9 mouse cellular contexts compared by ENCODE assay signal in the genomic region with DNA sequence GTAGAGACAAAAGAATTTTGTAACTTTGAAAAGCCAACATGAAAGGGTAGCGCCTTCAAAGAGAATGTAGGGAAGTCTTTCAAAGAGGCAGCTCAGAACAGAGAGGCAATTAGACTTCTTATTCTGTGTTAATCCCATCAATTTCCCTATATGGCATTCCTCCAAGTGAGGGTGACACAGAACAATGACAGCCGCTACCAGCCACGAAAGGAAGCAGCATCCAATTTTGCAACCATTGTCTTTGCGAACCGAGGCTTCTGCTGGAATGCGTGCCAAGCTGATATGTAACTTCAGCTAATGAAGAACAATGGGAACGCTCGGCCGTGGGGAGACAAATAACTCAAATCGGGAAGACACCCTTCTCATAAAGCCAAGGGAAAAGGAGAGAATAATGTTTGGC.
A peak's percentile ranks its signal among the peaks of the same experiment; 100 is the strongest.
DNase-seq lines count a peak whose midpoint lies in the region; ATAC-seq and TF ChIP-seq lines count a peak whose summit lies in the region.
"Had no signal": no experiment of that assay in that cellular context is flagged by ENCODE, and none has a peak within 500 bp of the region (broad histone marks: within the 10 kb centered on the region; RNA-seq: fewer than 3 reads in every experiment).

No protein-coding gene starts in this region.

- peak; percentile 5 for DNase-seq in heart, adult 8-10 months (ENCODE audit: low spot score)
- no peak for DNase-seq in heart, adult 11 months
- peak; percentile 29 for DNase-seq in cerebellum, adult 8-10 months
- peak; percentile 42 for DNase-seq in lung, postnatal 36 days
- no peak for DNase-seq in ovary, postnatal 14 days (ENCODE audit: low spot score)
- DNase-seq in liver, postnatal 0 days, result no peak

- no peak for TF ChIP-seq EP300 in liver, postnatal 0 days (IDR thresholded peaks at IDR 0.05; ENCODE audit: low read depth)

- WGBS in hindbrain, embryonic 12.5 days, result 22% methylated on average over 10 of the region's 10 CpGs
- WGBS in liver, postnatal 0 days (ENCODE audit: insufficient replicate concordance), result 36% methylated on average over 10 of the region's 10 CpGs

- H3K36me3 ChIP-seq in hindbrain, embryonic 12.5 days, result no peaks in the 10 kb centered on the region
- H3K36me3 ChIP-seq in liver, postnatal 0 days (replicated peaks; ENCODE audit: insufficient read depth, low read length), result no peaks in the 10 kb centered on the region
- H3K36me3 ChIP-seq: limb, embryonic 12.5 days had no signal

- H3K4me3 ChIP-seq in hindbrain, embryonic 12.5 days, result no peak overlapping the region
- no peak overlapping the region for H3K4me3 ChIP-seq in liver, postnatal 0 days (ENCODE audit: low read depth, low read length)
- H3K4me3 ChIP-seq: limb, embryonic 12.5 days had no signal

- H3K27me3 ChIP-seq in hindbrain, embryonic 12.5 days, result no peaks in the 10 kb centered on the region
- no peaks in the 10 kb centered on the region for H3K27me3 ChIP-seq in liver, postnatal 0 days (ENCODE audit: insufficient read depth, low read length)
- H3K27me3 ChIP-seq: limb, embryonic 12.5 days had no signal

- peaks cover 23% of the 10 kb centered on the region for H3K4me1 ChIP-seq in hindbrain, embryonic 12.5 days
- no peaks in the 10 kb centered on the region for H3K4me1 ChIP-seq in liver, postnatal 0 days (ENCODE audit: insufficient read depth)

- H3K27ac ChIP-seq in hindbrain, embryonic 12.5 days, result 0 out of 2 replicates have a peak overlapping the region, but pooled peaks have one; percentile 30
- H3K27ac ChIP-seq in liver, postnatal 0 days (ENCODE audit: low read depth), result no peak overlapping the region
- H3K27ac ChIP-seq: limb, embryonic 12.5 days had no signal

- ATAC-seq in hindbrain, embryonic 12.5 days (ENCODE audit: low FRiP score), result no peak
- no peak for ATAC-seq in granulocyte monocyte progenitor cell, adult 5-6 weeks (replicated peaks; ENCODE audit: poor library complexity, severe bottlenecking)
- ATAC-seq in liver, postnatal 0 days, result no peak

- H3K9me3 ChIP-seq in hindbrain, embryonic 12.5 days (replicated peaks), result no peaks in the 10 kb centered on the region
- H3K9me3 ChIP-seq in liver, postnatal 0 days (ENCODE audit: low read length), result no peaks in the 10 kb centered on the region
- H3K9me3 ChIP-seq: limb, embryonic 12.5 days had no signal

- 0 out of 2 replicates have a peak overlapping the region, but pooled peaks have one; percentile 1 for H3K4me2 ChIP-seq in hindbrain, embryonic 12.5 days (replicated peaks)
- H3K4me2 ChIP-seq in liver, postnatal 0 days (ENCODE audit: low read depth, low read length), result no peak overlapping the region
- H3K4me2 ChIP-seq: limb, embryonic 12.5 days had no signal

- H3K9ac ChIP-seq in hindbrain, embryonic 12.5 days, result no peak overlapping the region
- H3K9ac ChIP-seq in liver, postnatal 0 days (replicated peaks), result no peak overlapping the region
- H3K9ac ChIP-seq: limb, embryonic 12.5 days had no signal

- no peak for TF ChIP-seq CTCF in liver, postnatal 0 days (IDR thresholded peaks at IDR 0.05; ENCODE audit: low read depth)

Comparison
In these comparisons a context has a peak if more than half of its experiments do, and no peak if none do; other contexts are left out.
1. DNase-seq: peak in heart, adult 8-10 months (single experiment), cerebellum, adult 8-10 months (single experiment) and lung, postnatal 36 days (single experiment); none in heart, adult 11 months (single experiment), ovary, postnatal 14 days (single experiment) and liver, postnatal 0 days (single experiment).